Mouse (Mus musculus): Measurements from ENCODE around the gene Gm11627.

DNA sequence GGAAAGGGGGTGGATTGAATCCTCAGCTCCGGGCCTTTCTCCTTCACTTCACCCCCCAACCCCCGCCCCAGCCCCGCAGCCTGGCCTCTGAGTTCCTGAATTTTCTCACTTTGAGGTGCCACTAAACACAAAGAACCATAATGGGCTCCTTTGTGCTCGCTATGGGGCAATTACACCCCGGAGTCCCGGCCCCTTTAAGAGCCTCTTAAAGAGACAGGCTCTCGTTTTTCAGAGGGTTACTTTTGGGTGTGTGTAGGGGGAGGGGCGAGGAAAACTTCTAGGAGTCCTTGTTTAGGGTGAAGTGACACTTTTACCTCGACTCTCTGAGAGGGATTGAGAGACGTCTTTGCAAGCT, 24.2 kb upstream of the Gm11627 start:
- TF ChIP-seq CTCF (conservative IDR thresholded peaks at IDR 0.05; ENCODE audit: low read length): no peak
- TF ChIP-seq POU5F1 (IDR thresholded peaks at IDR 0.05; ENCODE audit: borderline replicate concordance, low read length): no peak

Measured in E14TG2a.4 (cell line).